Mouse (Mus musculus): ENCODE results near the gene Prune1.

Prune1 gene

GRCm38 (mm10) chr3:95273471-95273870 lies 8.4 kb downstream of the Prune1 start:
- TF ChIP-seq GATA4 (IDR thresholded peaks at IDR 0.05; ENCODE audit: insufficient replicate concordance, low read length): no peak; the same call in 1 of the 2 replicates

GRCm38 (mm10) chr3:95270766-95271364 lies 11.0 kb downstream of the Prune1 start:
- TF ChIP-seq GATA4 (IDR thresholded peaks at IDR 0.05; ENCODE audit: insufficient replicate concordance, low read length): no peak

GRCm38 (mm10) chr3:95269789-95270188 lies 12.1 kb downstream of the Prune1 start:
- no peak for TF ChIP-seq GATA4 (IDR thresholded peaks at IDR 0.05; ENCODE audit: insufficient replicate concordance, low read length)

- no peak for TF ChIP-seq GATA4 (IDR thresholded peaks at IDR 0.05; ENCODE audit: insufficient replicate concordance, low read length)
Observed at GRCm38 (mm10) chr3:95267855-95268254, 14.0 kb downstream of the Prune1 start.

GRCm38 (mm10) chr3:95266052-95266451 lies 15.8 kb downstream of the Prune1 start:
- TF ChIP-seq GATA4 (IDR thresholded peaks at IDR 0.05; ENCODE audit: insufficient replicate concordance, low read length): no peak

- TF ChIP-seq GATA4 (IDR thresholded peaks at IDR 0.05; ENCODE audit: insufficient replicate concordance, low read length): no peak
Observed at GRCm38 (mm10) chr3:95264724-95265123, 17.2 kb downstream of the Prune1 start.

GRCm38 (mm10) chr3:95263089-95263739 lies 18.7 kb downstream of the Prune1 start:
- peak; percentile 87 for TF ChIP-seq GATA4 (IDR thresholded peaks at IDR 0.05; ENCODE audit: insufficient replicate concordance, low read length)

GRCm38 (mm10) chr3:95261975-95262374 lies 19.9 kb downstream of the Prune1 start:
- TF ChIP-seq GATA4 (IDR thresholded peaks at IDR 0.05; ENCODE audit: insufficient replicate concordance, low read length): no peak

- no peak for TF ChIP-seq GATA4 (IDR thresholded peaks at IDR 0.05; ENCODE audit: insufficient replicate concordance, low read length)
Observed at GRCm38 (mm10) chr3:95256931-95257330, 24.9 kb downstream of the Prune1 start.

- TF ChIP-seq GATA4 (IDR thresholded peaks at IDR 0.05; ENCODE audit: insufficient replicate concordance, low read length): no peak
Observed at GRCm38 (mm10) chr3:95250783-95251424, 31.0 kb downstream of the Prune1 start, which contains the start of gene Bnipl. TSS of gene Bnipl (minus strand) at chr3:95251193.

GRCm38 (mm10) chr3:95250361-95250760 lies 31.5 kb downstream of the Prune1 start:
- no peak for TF ChIP-seq GATA4 (IDR thresholded peaks at IDR 0.05; ENCODE audit: insufficient replicate concordance, low read length)

- TF ChIP-seq GATA4 (IDR thresholded peaks at IDR 0.05; ENCODE audit: insufficient replicate concordance, low read length): no peak
Observed at GRCm38 (mm10) chr3:95247660-95248336, 34.1 kb downstream of the Prune1 start.

- no peak for TF ChIP-seq GATA4 (IDR thresholded peaks at IDR 0.05; ENCODE audit: insufficient replicate concordance, low read length)
Observed at GRCm38 (mm10) chr3:95246465-95247231, 35.2 kb downstream of the Prune1 start.

GRCm38 (mm10) chr3:95243086-95243485 lies 38.8 kb downstream of the Prune1 start:
- TF ChIP-seq GATA4 (IDR thresholded peaks at IDR 0.05; ENCODE audit: insufficient replicate concordance, low read length): no peak

- no peak for TF ChIP-seq GATA4 (IDR thresholded peaks at IDR 0.05; ENCODE audit: insufficient replicate concordance, low read length)
Observed at GRCm38 (mm10) chr3:95241498-95241897, 40.4 kb downstream of the Prune1 start, which contains the start of gene Gm128. TSS of gene Gm128 (minus strand) at chr3:95241598.

All from liver, adult (tissue).